Mouse (Mus musculus): Measurements from ENCODE around the gene Fxyd2.

GRCm38 (mm10) chr9:45429392-45429791 lies 29.9 kb downstream of the Fxyd2 start:
- no peak for TF ChIP-seq CTCF (IDR thresholded peaks at IDR 0.05; ENCODE audit: low read depth, low read length)
- no peak for TF ChIP-seq POLR2A (IDR thresholded peaks at IDR 0.05; ENCODE audit: borderline replicate concordance, low read depth, low read length)

All from bone marrow macrophage, adult 2 months (primary cell).